Mouse (Mus musculus): ENCODE data around the gene Gdpd3. TPM values are rescaled to one million over a fixed set of nuclear protein-coding genes. Genes with fewer than 3 reads are reported as not detected.

The Gdpd3 gene
- polyA plus RNA-seq, 1 experiment: not detected

- Histone ChIP-seq H3K4me1 (ENCODE audit: control insufficient read depth, insufficient read depth, insufficient read length, low read length) (peaks cover 9% of the 10 kb centered on the region), H3K27ac (replicated peaks; ENCODE audit: low read depth, low read length) (peak overlapping the region; percentile 68), H3K4me3 (ENCODE audit: insufficient read depth, low read depth, low read length) (peak overlapping the region; percentile 59)
These were observed 57.1 kb downstream of the Gdpd3 start for GRCm38 (mm10) chr7:126823202-126823711.

- Histone ChIP-seq H3K4me1 (ENCODE audit: control insufficient read depth, insufficient read depth, insufficient read length, low read length) (peaks cover 9% of the 10 kb centered on the region), H3K4me3 (ENCODE audit: insufficient read depth, low read depth, low read length) (peak overlapping the region; percentile 25), H3K27ac (replicated peaks; ENCODE audit: low read depth, low read length) (no peak overlapping the region; the same call in 1 of the 2 replicates)
These were observed 57.8 kb downstream of the Gdpd3 start for GRCm38 (mm10) chr7:126823940-126824339.

Other genes starting within 250 kb of the Gdpd3 start
- 108 and 123 TPM in 2 replicates for gene Eif3c, start 199.9 kb upstream of the Gdpd3 start, polyA plus RNA-seq (2012; ENCODE audit: insufficient read depth, insufficient read length, missing spikeins)
- 5.8 and 12.6 TPM in 2 replicates for gene Apobr, start 181.4 kb upstream of the Gdpd3 start, polyA plus RNA-seq (2012; ENCODE audit: insufficient read depth, insufficient read length, missing spikeins)
- 16.1 and 18.9 TPM in 2 replicates for gene Cln3, start 180.5 kb upstream of the Gdpd3 start, polyA plus RNA-seq (2012; ENCODE audit: insufficient read depth, insufficient read length, missing spikeins)
- gene Il27, start 171.4 kb upstream of the Gdpd3 start, polyA plus RNA-seq (2012; ENCODE audit: insufficient read depth, insufficient read length, missing spikeins): not detected in 2 replicates
- 89.5 and 149 TPM in 2 replicates for gene Nupr1, start 135.5 kb upstream of the Gdpd3 start, polyA plus RNA-seq (2012; ENCODE audit: insufficient read depth, insufficient read length, missing spikeins)
- 18.3 and 20.6 TPM in 2 replicates for gene Sgf29, start 117.0 kb upstream of the Gdpd3 start, polyA plus RNA-seq (2012; ENCODE audit: insufficient read depth, insufficient read length, missing spikeins)
- gene Sult1a1, start 89.9 kb upstream of the Gdpd3 start, polyA plus RNA-seq (2012; ENCODE audit: insufficient read depth, insufficient read length, missing spikeins): 40.9 and 98.4 TPM in 2 replicates
- gene Bola2, start 70.9 kb upstream of the Gdpd3 start, polyA plus RNA-seq (2012; ENCODE audit: insufficient read depth, insufficient read length, missing spikeins): 40.0 and 49.0 TPM in 2 replicates
- 4.0 and 5.8 TPM in 2 replicates for gene Slx1b, start 70.5 kb upstream of the Gdpd3 start, polyA plus RNA-seq (2012; ENCODE audit: insufficient read depth, insufficient read length, missing spikeins)
- 8.5 and 10.0 TPM in 2 replicates for gene Coro1a, start 58.5 kb upstream of the Gdpd3 start, polyA plus RNA-seq (2012; ENCODE audit: insufficient read depth, insufficient read length, missing spikeins)
- 68.9 and 90.6 TPM in 2 replicates for gene Mapk3, start 6.7 kb upstream of the Gdpd3 start, polyA plus RNA-seq (2012; ENCODE audit: insufficient read depth, insufficient read length, missing spikeins)
- gene Ypel3, start 10.6 kb downstream of the Gdpd3 start, polyA plus RNA-seq (2012; ENCODE audit: insufficient read depth, insufficient read length, missing spikeins): 156 and 157 TPM in 2 replicates
- gene Tbx6, start 15.1 kb downstream of the Gdpd3 start, polyA plus RNA-seq (2012; ENCODE audit: insufficient read depth, insufficient read length, missing spikeins): not detected in 2 replicates
- 46.4 and 53.3 TPM in 2 replicates for gene Ppp4c, start 26.2 kb downstream of the Gdpd3 start, polyA plus RNA-seq (2012; ENCODE audit: insufficient read depth, insufficient read length, missing spikeins)
- 50.7 and 63.7 TPM in 2 replicates for gene Fam57b, start 31.3 kb downstream of the Gdpd3 start, polyA plus RNA-seq (2012; ENCODE audit: insufficient read depth, insufficient read length, missing spikeins)
- gene 4930451I11Rik, start 65.3 kb downstream of the Gdpd3 start, polyA plus RNA-seq (2012; ENCODE audit: insufficient read depth, insufficient read length, missing spikeins): not detected in 2 replicates
- not detected in 2 replicates for gene Doc2a, start 81.1 kb downstream of the Gdpd3 start, polyA plus RNA-seq (2012; ENCODE audit: insufficient read depth, insufficient read length, missing spikeins)
- 6.1 and 7.4 TPM in 2 replicates for gene Hirip3, start 95.6 kb downstream of the Gdpd3 start, polyA plus RNA-seq (2012; ENCODE audit: insufficient read depth, insufficient read length, missing spikeins)
- 16.4 and 27.1 TPM in 2 replicates for gene Ino80e, start 96.0 kb downstream of the Gdpd3 start, polyA plus RNA-seq (2012; ENCODE audit: insufficient read depth, insufficient read length, missing spikeins)
- 17.6 and 22.7 TPM in 2 replicates for gene Taok2, start 118.4 kb downstream of the Gdpd3 start, polyA plus RNA-seq (2012; ENCODE audit: insufficient read depth, insufficient read length, missing spikeins)
- 41.9 and 45.2 TPM in 2 replicates for gene Tmem219, start 156.6 kb downstream of the Gdpd3 start, polyA plus RNA-seq (2012; ENCODE audit: insufficient read depth, insufficient read length, missing spikeins)
- 8.8 and 10.9 TPM in 2 replicates for gene Kctd13, start 162.5 kb downstream of the Gdpd3 start, polyA plus RNA-seq (2012; ENCODE audit: insufficient read depth, insufficient read length, missing spikeins)
- not detected in 2 replicates for gene Asphd1, start 183.2 kb downstream of the Gdpd3 start, polyA plus RNA-seq (2012; ENCODE audit: insufficient read depth, insufficient read length, missing spikeins)
- gene Sez6l2, start 184.2 kb downstream of the Gdpd3 start, polyA plus RNA-seq (2012; ENCODE audit: insufficient read depth, insufficient read length, missing spikeins): 0.71 and 0.75 TPM in 2 replicates
- 33.4 and 41.3 TPM in 2 replicates for gene Cdipt, start 209.6 kb downstream of the Gdpd3 start, polyA plus RNA-seq (2012; ENCODE audit: insufficient read depth, insufficient read length, missing spikeins)
- gene Cdiptos, start 209.8 kb downstream of the Gdpd3 start, polyA plus RNA-seq (2012; ENCODE audit: insufficient read depth, insufficient read length, missing spikeins): 2.0 and 2.3 TPM in 2 replicates
- 27.9 and 52.7 TPM in 2 replicates for gene Mvp, start 248.3 kb downstream of the Gdpd3 start, polyA plus RNA-seq (2012; ENCODE audit: insufficient read depth, insufficient read length, missing spikeins)